ENCODE assay signal across 16 mouse cellular contexts in genomic region chr16:9873001-9873400, GRCm38 (mm10).
DNase-seq lines count a peak whose midpoint lies in the region; ATAC-seq lines count a peak whose summit lies in the region.
"Had no signal": no experiment of that assay in that cellular context is flagged by ENCODE, and none has a peak within 500 bp of the region (broad histone marks: within the 10 kb centered on the region; RNA-seq: fewer than 3 reads in every experiment).

No protein-coding gene starts in this region.

- WGBS in heart, embryonic 11.5 days (ENCODE audit: insufficient replicate concordance): 55% methylated on average over 4 of the region's 4 CpGs

- no peaks in the 10 kb centered on the region for H3K9me3 ChIP-seq in heart, embryonic 11.5 days (replicated peaks; ENCODE audit: control insufficient read depth, low read length)
- H3K9me3 ChIP-seq: embryonic facial prominence, embryonic 13.5 days; embryonic facial prominence, embryonic 15.5 days; forebrain, embryonic 10.5 days; forebrain, embryonic 12.5 days had no signal

- no peak overlapping the region for H3K4me3 ChIP-seq in heart, embryonic 11.5 days (ENCODE audit: low read depth, low read length)
- H3K4me3 ChIP-seq: embryonic facial prominence, embryonic 13.5 days; embryonic facial prominence, embryonic 15.5 days; erythroblast, embryonic 14.5 days; forebrain, embryonic 10.5 days; forebrain, embryonic 12.5 days had no signal

- H3K27me3 ChIP-seq in heart, embryonic 11.5 days (ENCODE audit: control insufficient read depth, insufficient read depth, low read length): no peaks in the 10 kb centered on the region
- H3K27me3 ChIP-seq: embryonic facial prominence, embryonic 13.5 days; embryonic facial prominence, embryonic 15.5 days; forebrain, embryonic 12.5 days had no signal

- H3K4me1 ChIP-seq in heart, embryonic 11.5 days (ENCODE audit: control insufficient read depth, insufficient read depth, low read length): no peaks in the 10 kb centered on the region
- H3K4me1 ChIP-seq: embryonic facial prominence, embryonic 13.5 days; embryonic facial prominence, embryonic 15.5 days; forebrain, embryonic 10.5 days; forebrain, embryonic 12.5 days had no signal

- no peak overlapping the region for H3K9ac ChIP-seq in heart, embryonic 11.5 days (ENCODE audit: low read depth, low read length)
- H3K9ac ChIP-seq: embryonic facial prominence, embryonic 13.5 days; embryonic facial prominence, embryonic 15.5 days; forebrain, embryonic 12.5 days had no signal

- H3K36me3 ChIP-seq in heart, embryonic 11.5 days (ENCODE audit: control insufficient read depth, insufficient read depth, low read length): no peaks in the 10 kb centered on the region
- H3K36me3 ChIP-seq: embryonic facial prominence, embryonic 13.5 days; embryonic facial prominence, embryonic 15.5 days; forebrain, embryonic 10.5 days; forebrain, embryonic 12.5 days had no signal

- no peak for ATAC-seq in heart, embryonic 11.5 days (replicated peaks; ENCODE audit: insufficient number of reproducible peaks, low FRiP score, low TSS enrichment)
- ATAC-seq: forebrain, embryonic 14.5 days; forebrain, embryonic 16.5 days had no signal

- no peak overlapping the region for H3K4me2 ChIP-seq in heart, embryonic 11.5 days
- H3K4me2 ChIP-seq: embryonic facial prominence, embryonic 13.5 days; embryonic facial prominence, embryonic 15.5 days; forebrain, embryonic 12.5 days had no signal

- H3K27ac ChIP-seq in heart, embryonic 11.5 days (ENCODE audit: low read depth, low read length): no peak overlapping the region
- H3K27ac ChIP-seq: embryonic facial prominence, embryonic 13.5 days; embryonic facial prominence, embryonic 15.5 days; forebrain, embryonic 10.5 days; forebrain, embryonic 12.5 days had no signal

- peak; percentile 64 to 69 for DNase-seq in cerebellum, postnatal 10 days
- DNase-seq in cerebellum, adult 11 months: no peak
- peak; percentile 55 for DNase-seq in heart, adult 11 months
- DNase-seq: adrenal gland, adult 2 months; adrenal gland, postnatal 10 days; adrenal gland, postnatal 25 days; cerebellum, adult 9-11 months; embryo, embryonic 11 days had no signal
